Mouse (Mus musculus) CD4-positive, CD25-positive, alpha-beta regulatory T cell, adult 4 months (primary cell): ENCODE data around the gene Ric3. TPM values are rescaled to one million over a fixed set of nuclear protein-coding genes. Genes with fewer than 3 reads are reported as not detected.
"Not testable (repeated sequence)": the region's sequence is repeated elsewhere in the genome, so short reads cannot be mapped to it uniquely, and the experiment has no call there.

ENCODE experiments used
- ATAC-seq: one replicate; pipeline ENCODE4 v1.8.0; 2017
- polyA plus RNA-seq, 2 experiments: library from polyadenylated mRNA; unstranded; fragments of 100-300 nt; shearing (Covaris generic); gene quantifications; one replicate each; pipeline ENCODE4 v1.2.1; 2017

Gene Ric3
- polyA plus RNA-seq: under 1 TPM; 0.19 to 0.43 TPM

DNA sequence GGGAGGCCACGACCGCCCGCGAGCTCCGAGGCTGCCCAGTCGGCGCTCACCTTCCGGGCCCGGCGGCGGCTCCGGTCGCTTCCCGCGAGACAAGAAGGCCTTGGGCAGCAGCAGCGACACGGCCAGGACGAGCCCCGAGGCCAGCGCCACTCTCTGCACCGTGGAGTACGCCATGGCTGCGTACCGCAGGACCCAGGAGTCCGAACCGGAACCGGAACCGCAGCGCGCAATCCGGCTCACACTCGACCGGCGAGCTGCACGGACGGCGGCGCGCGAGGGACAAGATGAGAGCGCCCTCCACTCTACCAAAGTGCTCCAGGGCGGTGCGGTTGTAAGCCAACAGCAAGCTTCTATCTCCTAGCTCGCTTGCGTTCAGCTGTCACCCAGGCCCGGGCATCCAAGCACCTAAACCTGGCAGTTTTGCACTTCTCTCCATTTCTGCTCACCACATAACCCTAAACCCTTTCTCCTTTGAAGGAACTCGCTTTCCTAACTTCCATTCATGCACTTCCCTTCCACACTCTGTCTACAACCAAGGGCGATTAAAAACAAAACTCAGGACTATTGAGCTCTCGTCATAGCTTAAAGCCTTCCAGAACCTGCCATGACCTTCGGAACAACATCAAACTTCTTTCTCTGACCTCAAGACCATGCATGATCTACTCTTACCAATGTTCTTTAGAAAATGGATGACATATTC is at the start of gene Ric3:
Gene Ric3 (minus strand): TSS at position 219 of the 700 bp plus-strand sequence.
- no peak for ATAC-seq

DNA sequence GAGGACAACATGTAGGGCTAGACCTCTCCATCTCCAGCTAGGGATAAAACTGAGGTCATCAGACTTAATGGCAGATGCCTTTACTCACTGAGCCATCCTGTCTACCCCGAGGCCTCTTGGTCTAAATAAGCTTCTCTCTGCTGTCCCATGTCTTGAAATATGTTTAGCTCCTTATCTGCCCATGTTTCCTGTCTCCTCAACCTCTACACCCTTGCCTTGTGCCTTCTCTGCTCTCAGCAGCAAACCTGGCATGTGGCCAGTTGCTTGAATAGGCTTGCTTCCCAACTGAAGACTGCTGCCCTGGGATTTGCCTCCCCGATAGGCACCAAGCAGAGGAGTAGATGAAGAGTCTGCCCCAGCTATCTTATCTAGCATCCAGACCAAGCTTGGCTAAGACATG is 48.4 kb upstream of the Ric3 start:
- no peak for ATAC-seq

DNA sequence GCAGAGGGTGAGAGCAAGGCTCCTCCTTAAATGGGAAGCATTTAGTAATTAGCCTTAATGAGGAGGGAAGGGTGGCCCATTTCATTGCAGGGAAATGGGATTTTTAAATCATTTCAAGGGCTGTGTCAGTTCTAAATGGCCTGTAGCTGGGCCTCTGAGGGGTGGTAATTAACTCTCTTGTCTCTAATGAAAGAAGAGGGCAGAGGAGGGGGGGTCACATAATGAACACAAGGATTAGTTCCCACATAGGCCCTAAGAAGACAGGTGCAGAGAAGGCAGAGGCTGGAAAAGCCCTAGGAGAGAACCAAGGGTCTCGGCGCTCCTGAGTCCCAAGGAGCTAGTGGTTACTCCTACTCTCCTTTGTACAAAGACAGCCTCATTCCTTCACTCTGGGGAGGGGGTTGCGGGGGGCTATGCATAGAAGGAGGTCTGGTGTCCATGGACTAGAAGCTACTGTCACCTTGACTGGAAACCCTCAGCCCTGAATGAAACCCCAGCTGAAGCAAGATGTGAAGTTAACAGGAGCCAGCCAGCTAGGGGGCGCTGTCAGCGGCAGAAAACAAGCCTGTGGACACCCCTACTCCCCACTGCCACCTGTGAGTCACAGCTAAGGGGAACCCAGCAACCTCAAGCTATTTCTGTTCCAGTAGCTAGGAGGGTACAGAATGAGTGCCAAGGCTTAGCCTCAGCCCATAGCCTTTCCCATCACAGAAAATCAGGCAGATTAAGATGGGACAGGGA is 47.0 kb upstream of the Ric3 start:
- no peak for ATAC-seq

DNA sequence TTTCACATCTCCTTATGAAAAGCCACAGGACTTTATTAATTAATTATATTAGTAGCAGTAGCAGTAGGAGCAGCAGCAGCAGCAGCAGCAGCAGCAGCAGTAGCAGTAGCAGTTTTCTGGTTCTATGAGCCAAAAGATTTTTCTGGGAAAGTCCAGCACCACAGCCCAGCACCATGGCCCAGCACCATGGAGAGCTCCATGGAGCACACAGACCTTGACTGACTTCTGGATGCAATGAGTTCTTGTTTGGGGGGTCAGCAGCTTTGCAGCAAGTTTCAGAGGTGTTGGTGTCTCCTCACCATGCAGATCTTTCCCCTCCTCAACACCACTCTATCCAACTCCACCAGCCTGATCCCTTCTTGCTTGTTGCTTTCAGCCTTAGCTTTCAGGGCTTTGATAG is 46.3 kb upstream of the Ric3 start:
- no peak for ATAC-seq

DNA sequence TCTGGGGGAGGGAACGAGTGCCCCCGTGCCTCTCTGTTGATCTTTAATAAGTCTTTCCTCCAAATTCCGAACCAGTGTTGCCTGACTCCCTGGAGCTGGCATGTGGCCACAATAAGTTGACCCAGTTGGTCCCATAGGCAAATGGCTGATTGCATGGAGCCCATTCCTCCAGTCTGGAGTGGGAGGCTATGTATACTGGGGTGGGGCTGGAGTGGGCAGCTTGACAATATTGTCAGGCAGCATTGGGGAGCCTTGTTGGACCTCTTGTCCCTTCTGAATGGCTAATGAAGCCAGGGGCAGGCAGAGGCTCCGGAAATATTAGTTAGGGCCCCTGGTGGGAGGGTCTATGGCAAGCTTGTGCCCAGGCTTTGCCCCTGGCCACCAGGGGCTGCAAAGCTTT is 32.8 kb upstream of the Ric3 start:
- ATAC-seq: no peak

DNA sequence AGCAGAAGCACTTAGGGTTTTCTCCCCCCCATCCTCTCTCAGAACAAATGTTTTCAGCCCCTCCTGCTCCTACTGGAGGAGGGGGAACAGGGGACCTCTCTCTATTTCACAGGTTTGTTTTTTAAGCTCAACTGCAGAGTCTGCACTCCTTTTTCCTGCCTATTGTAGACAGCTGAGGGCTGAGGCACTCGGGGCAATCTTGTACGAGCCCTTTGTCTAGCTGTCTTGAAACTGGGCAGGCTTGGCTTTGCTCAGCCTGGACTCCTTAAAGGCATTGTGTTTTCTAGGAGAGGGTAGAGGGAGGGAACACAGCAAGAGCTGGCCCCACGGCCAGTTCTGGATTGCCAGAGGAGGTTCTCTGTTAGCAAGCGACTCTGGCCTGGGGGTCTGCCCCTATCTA is 32.4 kb upstream of the Ric3 start:
- ATAC-seq: not testable (repeated sequence)

DNA sequence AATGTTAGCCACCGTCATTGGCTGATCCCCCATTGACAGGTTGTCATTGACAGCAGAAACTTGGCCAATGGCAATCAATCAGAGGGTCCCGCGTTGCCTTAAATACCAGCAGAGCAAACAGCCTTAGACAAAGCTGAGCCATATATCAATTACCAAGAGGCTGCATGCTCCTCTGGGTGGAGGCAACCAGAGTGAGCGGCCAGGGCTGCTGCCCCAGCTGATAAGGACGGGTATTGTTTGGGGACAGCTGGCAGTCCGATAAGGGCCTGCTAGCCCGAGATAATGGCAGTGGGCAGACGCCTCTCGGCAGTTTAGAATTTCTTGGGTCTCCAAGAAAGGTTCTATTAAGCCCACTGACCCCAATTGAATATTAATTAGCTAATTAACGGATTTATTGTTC is 31.8 kb upstream of the Ric3 start:
- no peak for ATAC-seq

DNA sequence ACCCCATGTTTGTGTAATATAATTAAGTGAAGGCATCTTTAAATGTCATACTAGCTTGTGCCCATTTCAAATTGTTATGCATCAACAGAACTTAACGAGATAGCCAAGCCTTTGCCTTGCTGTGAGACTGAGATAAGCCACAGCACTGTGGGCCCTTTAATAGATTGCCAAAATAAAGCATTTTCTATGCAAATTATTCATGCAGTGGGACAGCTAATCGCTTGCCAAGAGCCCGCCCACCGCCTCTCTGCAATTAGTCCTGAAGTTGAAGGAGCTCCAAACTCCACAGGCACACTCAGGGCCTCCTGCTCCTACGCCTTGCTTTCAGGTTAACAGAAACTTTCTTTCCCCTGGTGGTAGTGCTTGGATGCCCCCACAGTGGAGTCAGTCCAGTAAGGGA is 27.9 kb upstream of the Ric3 start:
- no peak for ATAC-seq

DNA sequence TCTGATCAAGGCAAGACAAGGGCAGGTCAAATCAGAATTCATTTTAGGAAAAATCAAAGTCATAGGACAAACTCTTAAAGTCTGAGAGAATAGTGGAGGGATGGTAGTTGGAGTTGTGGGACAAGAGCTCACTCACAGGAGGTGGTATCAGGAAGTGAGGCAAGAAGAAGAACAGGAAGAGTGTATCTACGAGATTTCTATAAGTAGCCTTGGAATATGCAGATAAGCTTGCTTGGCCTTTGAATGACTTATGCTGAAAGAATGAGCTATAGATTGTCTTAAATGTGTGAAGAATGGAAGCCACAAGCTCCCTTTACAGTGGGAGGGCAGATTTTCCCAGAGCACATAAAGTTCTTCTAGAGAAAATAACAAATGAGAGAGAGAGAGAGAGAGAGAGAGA is 21.8 kb upstream of the Ric3 start:
- ATAC-seq: no peak

DNA sequence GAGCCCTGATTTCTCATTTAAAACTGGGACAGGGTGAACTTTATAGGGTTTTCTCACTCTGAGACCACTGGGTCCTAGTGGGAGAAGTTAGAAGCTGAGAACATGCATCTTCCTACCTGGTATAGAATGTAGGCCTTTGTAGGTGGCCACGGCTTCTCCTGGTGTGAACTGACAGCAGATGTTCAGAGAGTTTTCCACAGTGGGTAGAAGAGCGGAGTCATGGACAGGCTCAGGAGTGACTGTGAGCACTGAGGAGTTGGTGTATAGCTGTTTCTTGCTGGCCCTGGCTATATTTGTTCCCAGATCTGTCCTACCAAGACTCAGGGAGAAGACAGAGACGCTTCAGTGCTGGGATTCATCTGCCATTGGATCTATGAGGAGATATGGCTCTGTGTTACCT is 18.0 kb upstream of the Ric3 start:
- ATAC-seq: no peak

DNA sequence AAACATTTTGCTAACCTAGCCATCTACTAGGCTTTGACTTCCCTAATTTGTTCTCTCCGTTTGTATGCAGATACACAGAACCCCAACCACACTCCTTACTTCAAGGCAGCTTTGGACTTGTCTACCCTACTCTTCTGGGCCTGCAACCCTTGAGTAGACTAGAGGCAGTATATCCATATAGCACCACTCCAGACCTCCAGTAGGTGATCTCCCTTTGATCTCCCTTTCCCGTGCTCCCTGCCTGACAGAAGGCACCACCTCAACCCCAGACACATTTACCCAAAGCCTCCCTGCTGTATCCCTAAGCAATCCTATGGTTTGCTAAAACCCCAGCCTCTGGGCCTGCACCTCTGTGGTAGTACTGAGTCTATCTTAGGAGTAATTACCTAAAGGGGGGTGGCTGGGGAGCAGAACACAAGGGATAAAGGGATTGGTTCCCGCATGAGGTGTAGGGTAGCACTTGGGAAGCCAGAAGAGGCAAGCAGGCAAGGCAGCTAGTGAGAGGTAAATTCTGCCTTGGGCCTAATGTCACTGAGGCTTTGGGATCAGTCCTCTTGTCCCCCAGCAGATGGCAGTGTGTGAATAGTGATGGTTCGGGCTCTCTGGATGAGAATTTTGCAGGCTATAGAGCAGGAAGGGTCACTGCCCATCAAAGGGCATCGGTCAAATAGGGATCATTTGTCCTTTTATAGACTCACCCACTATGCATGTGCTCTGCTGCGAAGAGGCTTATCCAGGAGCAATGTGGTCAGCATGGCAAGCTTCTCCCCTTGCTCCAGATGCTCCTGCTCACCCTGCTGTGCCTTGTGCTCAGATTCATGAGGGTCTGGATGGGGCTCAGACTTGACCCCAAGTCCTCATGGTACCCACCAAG is 15.3 kb upstream of the Ric3 start:
- no peak for ATAC-seq

DNA sequence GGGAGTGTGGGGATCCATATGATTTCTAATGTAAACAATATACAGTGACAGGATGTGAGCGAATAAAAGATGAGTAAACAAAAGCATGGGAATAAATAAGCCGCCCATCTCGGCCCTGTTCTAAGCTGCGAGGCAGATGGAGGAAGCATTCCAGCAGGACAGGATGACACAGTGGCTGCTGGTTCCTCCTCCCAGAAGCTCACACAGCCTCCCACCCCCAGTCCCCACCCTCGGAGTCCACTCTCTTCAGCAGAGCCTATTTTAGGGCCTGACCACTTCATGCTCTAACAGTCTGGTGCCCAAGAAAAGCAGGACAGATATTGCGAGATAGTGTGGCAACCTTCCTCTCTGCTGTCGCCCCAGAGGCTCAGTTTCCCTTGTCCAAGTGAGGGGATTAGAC is 14.1 kb upstream of the Ric3 start:
- ATAC-seq: no peak

DNA sequence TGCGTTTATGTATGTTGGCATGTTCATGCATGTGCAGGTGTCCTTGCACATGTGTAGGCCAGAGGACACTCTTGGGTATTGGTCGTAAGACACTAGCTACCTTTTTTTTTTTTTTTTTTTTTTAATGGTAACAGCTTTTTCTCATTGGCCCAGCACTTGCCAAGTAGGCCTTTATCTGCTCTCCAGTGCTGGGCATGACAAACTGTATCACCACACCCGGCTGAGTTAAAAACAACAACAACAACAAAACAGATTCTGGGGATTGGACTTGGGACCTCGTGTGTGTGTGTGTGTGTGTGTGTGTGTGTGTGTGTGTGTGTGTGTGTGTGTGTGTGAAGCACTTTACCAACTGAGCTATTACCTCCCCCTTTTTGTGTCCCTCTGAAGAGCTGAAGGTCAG is 13.5 kb upstream of the Ric3 start:
- ATAC-seq: no peak

DNA sequence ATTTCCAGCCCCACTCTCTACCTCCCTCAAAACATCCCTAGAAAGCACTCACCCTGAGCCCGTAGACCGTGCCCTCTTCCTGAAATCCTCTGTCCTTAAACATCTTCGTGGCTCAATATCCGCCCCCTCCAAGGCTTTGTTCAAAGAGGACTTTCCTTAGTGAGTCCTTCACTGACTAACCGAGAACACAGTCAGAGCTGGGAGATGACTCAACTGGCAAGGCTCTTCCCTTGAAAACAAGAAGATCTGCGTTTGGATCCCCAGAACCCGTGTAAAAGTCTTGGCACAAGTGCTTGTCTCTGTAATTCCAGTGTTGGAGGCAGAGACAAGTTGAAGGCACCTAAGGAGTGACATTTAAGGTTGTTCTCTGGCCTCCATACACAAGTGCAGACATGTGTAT is 11.2 kb upstream of the Ric3 start:
- no peak for ATAC-seq

DNA sequence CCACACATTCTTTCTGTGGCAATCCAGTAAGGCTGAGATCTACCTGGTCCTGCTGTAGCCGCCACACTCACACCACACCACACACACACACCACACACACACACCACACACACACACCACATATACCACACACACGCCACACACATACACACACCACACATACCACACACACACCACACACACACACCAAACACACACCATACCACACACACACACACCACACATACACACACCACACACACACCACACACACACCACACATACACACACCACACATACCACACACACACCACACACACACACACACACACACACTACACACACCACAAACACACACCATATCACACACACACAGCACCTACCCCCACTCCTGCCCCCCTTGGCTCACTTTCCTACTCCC is 8.2 kb upstream of the Ric3 start:
- ATAC-seq: not testable (repeated sequence)

DNA sequence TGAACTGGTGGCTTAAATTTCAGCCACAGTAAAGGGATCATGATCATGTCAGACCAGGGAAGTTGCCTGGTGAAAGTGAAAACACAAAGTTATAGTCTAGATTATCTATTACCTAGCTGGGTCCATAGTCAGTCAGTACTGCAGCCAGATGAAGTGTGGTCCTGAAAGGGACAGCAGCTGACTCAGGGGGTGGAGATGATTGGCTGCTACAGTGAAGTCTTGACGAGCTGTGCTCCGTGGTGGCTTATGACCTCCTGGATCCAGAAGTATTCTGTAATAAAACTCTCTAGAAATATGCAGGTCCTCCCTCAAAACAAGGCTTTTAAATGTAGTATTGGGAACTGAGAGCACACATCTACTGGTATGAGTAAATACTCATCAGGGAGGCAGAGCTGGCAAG is 3.8 kb upstream of the Ric3 start:
- no peak for ATAC-seq

DNA sequence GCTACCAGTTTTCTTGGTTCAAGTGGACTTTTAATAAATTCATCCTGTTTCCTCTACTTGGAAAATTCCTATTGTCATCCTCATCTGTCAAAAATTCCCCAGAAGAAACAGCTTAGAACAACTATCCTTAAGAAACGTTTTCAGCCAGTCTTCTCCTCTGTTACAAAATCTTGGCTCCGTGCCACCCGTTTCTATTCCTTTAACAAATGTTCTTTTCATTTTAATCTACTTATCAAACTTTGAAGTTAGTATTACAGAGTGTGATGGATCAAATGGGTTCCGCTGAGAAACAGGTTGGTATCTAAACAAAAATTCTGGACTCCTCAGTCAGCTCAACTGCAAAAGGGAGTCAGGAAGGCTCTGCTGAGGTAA is 668 bp upstream of the Ric3 start:
- no peak for ATAC-seq

DNA sequence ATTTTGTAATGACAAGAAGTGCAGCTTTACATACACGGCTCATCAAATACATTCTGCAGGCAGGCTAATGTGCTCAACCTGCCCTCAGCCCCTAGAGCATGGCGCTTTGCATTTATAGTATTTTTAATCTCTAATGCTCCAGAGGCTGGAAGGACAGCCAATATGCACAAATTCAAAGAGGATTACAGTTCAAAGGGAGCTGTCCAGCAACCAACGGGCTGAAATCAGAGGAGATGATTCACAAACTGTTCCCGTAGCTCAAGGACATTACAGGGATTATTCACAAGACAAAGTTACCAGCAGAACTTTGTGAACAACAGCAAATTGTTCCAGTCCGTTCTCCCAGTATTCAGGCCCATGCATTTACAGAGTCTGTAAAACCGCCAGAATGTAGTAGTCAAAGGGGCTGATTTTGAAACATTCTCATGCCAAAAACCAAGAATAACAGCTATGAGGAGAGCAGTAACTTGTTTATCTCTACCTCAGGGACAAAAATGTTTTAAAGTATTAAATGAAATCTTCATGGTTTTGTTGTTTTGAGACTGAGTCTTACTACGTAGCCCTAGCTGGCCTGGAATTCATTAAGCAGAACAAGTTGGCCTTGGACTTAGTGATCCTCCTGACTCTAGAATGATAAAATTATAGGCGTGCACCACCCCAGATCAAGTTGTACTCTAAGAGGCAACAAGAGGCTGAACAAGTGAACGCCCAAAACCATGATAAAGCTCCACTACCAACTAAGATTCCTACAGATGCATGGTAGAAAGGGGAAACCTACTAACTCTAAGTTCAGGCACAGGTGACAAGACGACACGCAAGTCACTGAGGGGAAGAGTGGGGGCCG is 640 bp downstream of the Ric3 start:
- ATAC-seq: no peak

DNA sequence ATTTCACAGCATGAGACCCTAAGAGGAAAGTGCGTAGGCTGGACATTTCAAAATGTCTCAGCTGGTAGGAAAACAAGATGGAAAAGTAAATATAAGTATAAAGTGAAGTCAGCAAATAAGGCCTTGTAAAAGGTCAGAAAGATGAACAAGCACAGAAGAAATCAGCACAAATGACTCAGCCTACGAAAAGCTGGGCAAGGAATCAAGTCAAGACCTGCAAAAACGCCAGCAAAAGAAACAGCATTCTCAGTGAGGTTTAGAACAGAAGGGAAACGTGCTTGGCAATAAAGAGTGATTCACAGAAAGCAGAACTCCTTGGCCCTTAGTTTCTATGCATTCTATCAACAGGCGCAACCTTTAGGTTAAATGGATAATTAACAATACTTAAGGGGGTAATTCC is 10.8 kb downstream of the Ric3 start:
- ATAC-seq: no peak

DNA sequence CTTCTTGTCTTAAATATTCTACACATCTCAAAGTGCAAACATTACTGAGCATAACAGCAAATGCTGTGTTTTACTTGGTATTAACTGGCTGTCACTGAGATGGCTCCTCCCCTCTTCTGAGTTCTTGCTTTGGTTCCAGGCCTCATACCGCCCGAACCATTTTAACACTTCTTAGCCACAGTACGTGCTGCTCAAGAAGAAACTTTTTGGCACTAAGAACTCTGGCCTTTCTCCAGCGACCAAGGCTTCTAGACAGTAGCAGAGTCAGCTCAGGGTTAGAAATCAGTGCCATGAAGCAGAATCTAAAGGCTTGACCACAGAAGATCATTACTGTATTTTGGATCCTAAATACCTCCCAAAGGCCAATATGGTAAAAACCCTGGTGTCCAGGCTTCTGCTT is 13.5 kb downstream of the Ric3 start:
- ATAC-seq: no peak

DNA sequence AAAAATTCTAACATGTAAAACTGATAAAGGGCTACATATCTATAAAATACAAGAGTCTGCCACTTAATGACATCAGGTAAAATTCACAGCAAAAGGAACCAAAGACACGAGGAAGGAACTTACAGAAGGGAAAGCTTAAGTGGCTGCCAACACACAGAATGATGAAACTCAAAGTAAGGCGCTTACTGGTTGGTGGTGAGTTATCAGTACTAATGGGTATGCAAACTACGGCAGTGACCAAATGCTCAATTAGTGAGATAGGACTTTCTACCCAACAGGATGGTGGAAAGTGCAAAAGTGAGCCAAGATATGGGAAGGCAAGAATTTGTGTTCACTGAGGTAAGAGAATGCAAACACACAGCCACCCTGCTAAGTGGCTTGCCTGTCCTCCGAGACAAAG is 23.6 kb downstream of the Ric3 start:
- ATAC-seq: no peak

DNA sequence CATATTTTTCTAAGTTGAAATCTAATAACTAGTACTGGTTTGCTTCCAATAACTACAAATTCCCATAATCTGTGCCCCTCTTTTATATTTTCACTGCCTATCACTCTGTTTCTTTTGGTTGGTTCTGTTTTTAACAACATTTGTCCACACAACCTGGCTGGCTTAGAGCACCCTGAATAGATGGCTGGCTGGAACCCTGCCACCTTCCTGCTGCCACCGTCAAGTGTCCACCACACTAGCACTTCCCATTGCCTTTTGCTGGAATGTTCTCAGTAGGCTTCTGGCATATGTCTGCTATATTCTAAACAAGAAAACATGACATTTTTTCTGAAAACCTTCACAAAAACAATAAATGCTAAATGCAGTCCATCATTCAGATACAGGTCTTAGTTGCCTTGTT is 32.3 kb downstream of the Ric3 start:
- ATAC-seq: no peak

DNA sequence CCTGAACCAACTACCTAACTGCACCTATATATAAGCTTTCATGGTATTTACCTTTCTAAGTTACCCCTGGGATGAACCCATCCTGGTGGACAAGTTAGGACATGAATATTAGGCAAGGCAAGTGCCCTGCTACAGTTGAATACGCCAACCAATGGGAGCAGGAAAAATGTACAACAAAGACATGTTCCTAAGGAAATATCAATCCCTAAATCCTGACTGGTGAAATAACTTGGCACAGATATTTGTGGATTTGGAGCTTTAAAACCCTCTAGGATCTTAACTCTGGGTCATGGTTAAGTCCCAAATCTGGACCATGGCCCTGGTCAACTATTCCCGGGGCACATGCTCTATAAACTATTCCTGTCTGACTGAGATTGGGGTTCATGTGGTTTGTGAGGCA is 37.3 kb downstream of the Ric3 start:
- ATAC-seq: no peak
